Mouse (Mus musculus): ENCODE data around the gene B3gat1. TPM values are rescaled to one million over a fixed set of nuclear protein-coding genes. Genes with fewer than 3 reads are reported as not detected.

B3gat1 gene
- 0.03 TPM in 1 of 2 replicates, not detected in the other for polyA plus RNA-seq (2015; fragmentation: Nextera tagmentation; extraction: Ambion mirVana)

DNA sequence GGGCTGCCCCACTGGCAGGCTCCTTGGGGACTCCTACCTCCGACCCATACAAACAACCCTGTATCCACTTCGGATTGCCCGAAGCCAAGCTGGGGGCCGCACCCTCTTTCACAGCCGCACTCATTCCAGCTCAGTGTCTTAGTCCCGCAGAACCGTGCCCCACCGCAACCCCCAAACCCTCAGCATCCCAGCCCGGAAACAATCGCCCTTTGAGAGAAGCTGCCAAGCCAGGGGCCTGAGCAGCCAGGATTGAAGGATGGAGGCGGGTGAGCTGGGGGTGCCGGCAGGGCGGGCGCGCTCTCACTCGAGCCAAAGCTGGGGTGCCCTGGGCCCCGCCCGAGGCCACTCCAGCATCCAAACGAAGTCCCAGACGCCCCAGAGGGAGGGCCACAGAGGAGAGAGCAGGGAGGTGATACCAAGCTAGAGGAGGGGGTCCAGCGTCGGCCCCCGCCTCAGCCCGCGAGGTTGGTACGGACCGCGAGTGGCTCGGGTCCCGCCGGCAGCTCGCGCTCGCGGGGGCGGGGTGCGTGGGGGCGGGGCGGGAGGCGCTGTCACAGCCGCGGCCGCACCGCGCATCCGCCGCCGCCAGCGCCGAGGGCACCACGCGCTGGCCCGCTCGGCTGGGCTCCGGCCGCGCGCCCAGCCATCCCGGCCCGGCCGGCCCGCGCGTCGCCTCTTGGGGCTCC lies at the start of gene B3gat1:
Gene B3gat1, plus strand, starts transcription at position 523 of the 686 bp plus-strand sequence.
- no peaks in the 10 kb centered on the region for H3K9me3 ChIP-seq (replicated peaks)
- 4% methylated on average over 34 of the region's 65 CpGs for WGBS (ENCODE audit: insufficient replicate concordance)
- H3K9ac ChIP-seq: no peak within 1 kb of the TSS
- no peaks in the 10 kb centered on the region for H3K36me3 ChIP-seq
- ATAC-seq (ENCODE audit: low read depth) (no peak), DNase-seq (no peak)
- peak within 1 kb of the TSS; percentile 31 for H3K4me3 ChIP-seq (replicated peaks)
- H3K27me3 ChIP-seq: peaks cover 36% of the 10 kb centered on the region
- no peak within 1 kb of the TSS for H3K27ac ChIP-seq
- H3K4me2 ChIP-seq: peak within 1 kb of the TSS; percentile 50
- H3K4me1 ChIP-seq (replicated peaks): no peaks in the 10 kb centered on the region

DNA sequence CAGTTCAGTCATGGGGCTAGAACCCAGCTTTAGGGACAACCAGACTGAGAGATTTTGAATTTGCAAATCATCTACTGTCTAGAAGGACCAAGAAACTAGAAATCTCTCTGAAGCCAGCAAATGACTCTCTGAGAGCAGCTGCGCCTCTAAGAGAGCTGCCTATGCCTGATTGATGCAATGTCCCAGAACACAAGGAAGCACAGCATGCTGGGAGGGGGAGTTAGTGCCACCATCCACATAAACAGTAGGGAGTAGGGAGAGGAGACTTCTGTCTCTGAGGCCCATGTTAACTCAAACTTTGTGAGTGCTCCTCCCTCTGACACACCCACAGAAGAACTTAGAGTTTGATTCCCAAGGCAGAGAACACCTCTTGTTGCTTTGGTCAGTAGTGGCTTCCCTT lies 44.4 kb upstream of the B3gat1 start:
- no peak overlapping the region for H3K27ac ChIP-seq
- no peaks in the 10 kb centered on the region for H3K36me3 ChIP-seq
- H3K4me3 ChIP-seq (replicated peaks): no peak overlapping the region
- no peaks in the 10 kb centered on the region for H3K9me3 ChIP-seq (replicated peaks)
- no peak overlapping the region for H3K4me2 ChIP-seq
- no peaks in the 10 kb centered on the region for H3K27me3 ChIP-seq
- no peaks in the 10 kb centered on the region for H3K4me1 ChIP-seq (replicated peaks)
- ATAC-seq (ENCODE audit: low read depth): no peak
- H3K9ac ChIP-seq: no peak overlapping the region
- WGBS (ENCODE audit: insufficient replicate concordance): 50% methylated on average over 1 of the region's 1 CpGs
- no peak for DNase-seq

GRCm38 (mm10) chr9:26689956-26690698 lies 43.4 kb upstream of the B3gat1 start:
- no peak overlapping the region for H3K4me3 ChIP-seq (replicated peaks)
- no peaks in the 10 kb centered on the region for H3K36me3 ChIP-seq
- no peaks in the 10 kb centered on the region for H3K9me3 ChIP-seq (replicated peaks)
- no peak overlapping the region for H3K9ac ChIP-seq
- H3K27ac ChIP-seq: no peak overlapping the region
- ATAC-seq (ENCODE audit: low read depth) (no peak), DNase-seq (no peak)
- no peaks in the 10 kb centered on the region for H3K27me3 ChIP-seq
- no peaks in the 10 kb centered on the region for H3K4me1 ChIP-seq (replicated peaks)
- H3K4me2 ChIP-seq: no peak overlapping the region
- WGBS (ENCODE audit: insufficient replicate concordance): 46% methylated on average over 7 of the region's 7 CpGs

- Histone ChIP-seq H3K4me1 (replicated peaks) (no peaks in the 10 kb centered on the region), H3K4me2 (no peak overlapping the region), H3K4me3 (replicated peaks) (no peak overlapping the region), H3K9ac (no peak overlapping the region), H3K9me3 (replicated peaks) (no peaks in the 10 kb centered on the region), H3K27ac (no peak overlapping the region), H3K27me3 (no peaks in the 10 kb centered on the region), H3K36me3 (no peaks in the 10 kb centered on the region)
- ATAC-seq (ENCODE audit: low read depth) (no peak), DNase-seq (no peak)
- 61% methylated on average over 4 of the region's 4 CpGs for WGBS (ENCODE audit: insufficient replicate concordance)
These were observed 40.9 kb upstream of the B3gat1 start for GRCm38 (mm10) chr9:26692641-26693040.

- 66% methylated on average over 3 of the region's 3 CpGs for WGBS (ENCODE audit: insufficient replicate concordance)
- Histone ChIP-seq H3K36me3 (no peaks in the 10 kb centered on the region), H3K4me1 (replicated peaks) (no peaks in the 10 kb centered on the region), H3K9me3 (replicated peaks) (no peaks in the 10 kb centered on the region), H3K27ac (no peak overlapping the region), H3K4me3 (replicated peaks) (no peak overlapping the region), H3K9ac (no peak overlapping the region), H3K27me3 (no peaks in the 10 kb centered on the region), H3K4me2 (no peak overlapping the region)
- no peak for DNase-seq
- ATAC-seq (ENCODE audit: low read depth): no peak
These were observed 38.9 kb upstream of the B3gat1 start for GRCm38 (mm10) chr9:26694656-26695055.

GRCm38 (mm10) chr9:26695178-26695577 lies 38.4 kb upstream of the B3gat1 start:
- DNase-seq (no peak), ATAC-seq (ENCODE audit: low read depth) (no peak)
- no peak overlapping the region for H3K4me2 ChIP-seq
- no peaks in the 10 kb centered on the region for H3K9me3 ChIP-seq (replicated peaks)
- no peak overlapping the region for H3K9ac ChIP-seq
- WGBS (ENCODE audit: insufficient replicate concordance): 63% methylated on average over 5 of the region's 5 CpGs
- no peaks in the 10 kb centered on the region for H3K36me3 ChIP-seq
- no peak overlapping the region for H3K4me3 ChIP-seq (replicated peaks)
- H3K27ac ChIP-seq: no peak overlapping the region
- no peaks in the 10 kb centered on the region for H3K4me1 ChIP-seq (replicated peaks)
- no peaks in the 10 kb centered on the region for H3K27me3 ChIP-seq

DNA sequence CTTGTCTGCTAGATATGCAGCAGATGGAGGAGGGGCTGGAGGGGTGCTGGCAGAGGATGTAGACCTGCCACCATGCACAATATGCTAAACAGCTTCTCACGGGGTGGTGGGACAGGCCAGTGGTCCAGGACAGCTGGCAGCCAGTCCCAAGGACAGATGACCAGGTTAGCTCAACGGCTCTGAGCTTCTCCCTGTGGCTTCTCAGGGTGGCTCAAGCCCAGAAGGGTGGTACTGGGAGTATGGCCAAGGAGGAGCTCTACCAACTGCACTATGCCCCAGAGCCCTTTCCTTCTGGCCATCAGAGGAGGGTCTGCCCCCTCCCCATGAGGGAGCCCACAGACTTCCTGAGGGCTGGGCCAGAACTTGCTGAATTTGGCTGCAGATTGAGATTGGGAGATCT lies 35.2 kb upstream of the B3gat1 start:
- no peaks in the 10 kb centered on the region for H3K36me3 ChIP-seq
- no peaks in the 10 kb centered on the region for H3K27me3 ChIP-seq
- no peaks in the 10 kb centered on the region for H3K4me1 ChIP-seq (replicated peaks)
- no peak for ATAC-seq (ENCODE audit: low read depth)
- no peak overlapping the region for H3K27ac ChIP-seq
- no peak overlapping the region for H3K4me3 ChIP-seq (replicated peaks)
- H3K9ac ChIP-seq: no peak overlapping the region
- no peaks in the 10 kb centered on the region for H3K9me3 ChIP-seq (replicated peaks)
- WGBS (ENCODE audit: insufficient replicate concordance): 58% methylated on average over 2 of the region's 2 CpGs
- H3K4me2 ChIP-seq: no peak overlapping the region
- no peak for DNase-seq

DNA sequence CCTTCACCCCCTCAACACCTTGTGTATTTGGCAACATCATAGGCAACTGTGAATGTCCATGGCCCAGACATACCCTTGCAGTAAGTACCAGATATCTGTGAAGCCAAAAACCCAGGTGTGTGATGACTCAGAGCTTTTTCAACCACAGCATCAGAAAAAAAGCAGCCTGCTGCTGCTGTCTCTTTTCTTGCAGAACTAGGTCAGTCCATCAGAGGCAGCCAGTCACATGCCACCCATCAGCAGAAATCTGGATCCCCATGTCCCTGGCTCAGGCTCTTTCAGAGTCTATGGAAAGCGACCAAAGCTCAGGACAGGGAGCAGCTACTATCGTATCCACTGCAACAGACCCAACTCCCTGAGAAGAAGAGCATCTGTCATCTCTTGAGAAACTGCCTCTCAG lies 33.2 kb upstream of the B3gat1 start:
- no peak overlapping the region for H3K4me2 ChIP-seq
- H3K27me3 ChIP-seq: no peaks in the 10 kb centered on the region
- no peak overlapping the region for H3K4me3 ChIP-seq (replicated peaks)
- ATAC-seq (ENCODE audit: low read depth): no peak
- no peak for DNase-seq
- no peak overlapping the region for H3K27ac ChIP-seq
- no peaks in the 10 kb centered on the region for H3K4me1 ChIP-seq (replicated peaks)
- no peaks in the 10 kb centered on the region for H3K36me3 ChIP-seq
- WGBS (ENCODE audit: insufficient replicate concordance): 57% methylated on average over 2 of the region's 2 CpGs
- no peaks in the 10 kb centered on the region for H3K9me3 ChIP-seq (replicated peaks)
- no peak overlapping the region for H3K9ac ChIP-seq

- Histone ChIP-seq H3K4me2 (no peak overlapping the region), H3K27ac (no peak overlapping the region), H3K4me1 (replicated peaks) (no peaks in the 10 kb centered on the region), H3K9me3 (replicated peaks) (no peaks in the 10 kb centered on the region), H3K36me3 (no peaks in the 10 kb centered on the region), H3K27me3 (no peaks in the 10 kb centered on the region), H3K9ac (no peak overlapping the region), H3K4me3 (replicated peaks) (no peak overlapping the region)
- 52% methylated on average over 3 of the region's 3 CpGs for WGBS (ENCODE audit: insufficient replicate concordance)
- no peak for DNase-seq
- ATAC-seq (ENCODE audit: low read depth): no peak
These were observed 15.1 kb upstream of the B3gat1 start for GRCm38 (mm10) chr9:26718388-26718787.

DNA sequence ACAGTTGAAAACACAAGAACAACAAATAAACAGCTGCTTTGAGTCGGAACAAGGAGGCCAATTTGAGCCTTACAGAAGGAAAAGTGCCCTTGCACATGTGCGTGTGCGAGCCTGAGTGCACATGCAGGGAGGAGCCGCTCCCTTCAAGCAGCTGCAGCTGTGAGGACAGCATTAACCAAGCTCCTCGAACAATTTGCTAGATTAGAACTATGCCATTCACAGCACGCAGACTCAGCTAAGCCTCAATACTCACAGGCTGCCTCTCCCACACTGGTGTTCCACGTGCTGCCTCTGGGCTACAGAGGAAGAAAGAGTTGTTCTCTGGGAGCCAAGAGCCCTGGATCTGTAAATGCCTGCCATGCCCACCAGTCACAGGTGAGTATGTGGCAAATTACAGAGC lies 11.8 kb upstream of the B3gat1 start:
- ATAC-seq (ENCODE audit: low read depth) (no peak), DNase-seq (no peak)
- 63% methylated on average over 7 of the region's 7 CpGs for WGBS (ENCODE audit: insufficient replicate concordance)
- H3K9ac ChIP-seq: no peak overlapping the region
- no peaks in the 10 kb centered on the region for H3K4me1 ChIP-seq (replicated peaks)
- no peak overlapping the region for H3K4me2 ChIP-seq
- no peak overlapping the region for H3K4me3 ChIP-seq (replicated peaks)
- no peaks in the 10 kb centered on the region for H3K27me3 ChIP-seq
- H3K9me3 ChIP-seq (replicated peaks): no peaks in the 10 kb centered on the region
- no peaks in the 10 kb centered on the region for H3K36me3 ChIP-seq
- no peak overlapping the region for H3K27ac ChIP-seq

DNA sequence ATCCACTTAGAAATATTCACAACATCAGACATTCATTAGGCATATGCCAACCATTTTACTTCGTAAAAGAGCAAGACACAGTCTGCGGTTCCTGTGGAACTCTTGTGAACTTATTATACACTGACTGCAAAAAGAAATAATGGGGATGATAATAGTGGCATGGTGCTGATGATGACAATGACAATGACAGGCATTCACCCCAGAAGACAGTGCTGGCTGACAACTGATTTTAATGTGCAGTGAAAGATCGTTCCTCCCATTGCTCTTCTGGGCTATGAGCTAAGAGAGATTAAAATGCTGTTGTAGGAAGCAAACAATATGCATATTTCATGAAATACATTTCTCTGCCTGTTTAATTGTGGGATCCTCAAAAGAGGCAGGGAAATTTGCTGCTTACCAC lies 7.8 kb upstream of the B3gat1 start:
- H3K36me3 ChIP-seq: no peaks in the 10 kb centered on the region
- no peak for DNase-seq
- WGBS (ENCODE audit: insufficient replicate concordance): 67% methylated on average over 3 of the region's 3 CpGs

GRCm38 (mm10) chr9:26727445-26727844 lies 6.1 kb upstream of the B3gat1 start:
- ATAC-seq (ENCODE audit: low read depth) (no peak), DNase-seq (no peak)
- Histone ChIP-seq H3K9me3 (replicated peaks) (no peaks in the 10 kb centered on the region), H3K4me2 (no peak overlapping the region), H3K9ac (no peak overlapping the region), H3K27me3 (peaks cover 5% of the 10 kb centered on the region; the same call in 1 of the 2 replicates), H3K36me3 (no peaks in the 10 kb centered on the region), H3K4me3 (replicated peaks) (no peak overlapping the region), H3K4me1 (replicated peaks) (no peaks in the 10 kb centered on the region), H3K27ac (no peak overlapping the region)
- WGBS (ENCODE audit: insufficient replicate concordance): 46% methylated on average over 2 of the region's 2 CpGs

More for the DNA sequence above, 7.8 kb upstream of the B3gat1 start:
- H3K4me3 ChIP-seq (replicated peaks): no peak overlapping the region
- H3K4me2 ChIP-seq: no peak overlapping the region
- no peaks in the 10 kb centered on the region for H3K9me3 ChIP-seq (replicated peaks)
- H3K9ac ChIP-seq: no peak overlapping the region
- H3K27me3 ChIP-seq: no peaks in the 10 kb centered on the region
- ATAC-seq (ENCODE audit: low read depth): no peak
- no peaks in the 10 kb centered on the region for H3K4me1 ChIP-seq (replicated peaks)
- H3K27ac ChIP-seq: no peak overlapping the region
